Mouse (Mus musculus): ENCODE measurements around the gene Lman2l.

Gene Lman2l

GRCm38 (mm10) chr1:36458169-36458568 lies 13.1 kb upstream of the Lman2l start:
- DNase-seq: no peak

GRCm38 (mm10) chr1:36457388-36458014 lies 12.4 kb upstream of the Lman2l start:
- no peak for DNase-seq

- DNase-seq: no peak
Measured at GRCm38 (mm10) chr1:36454055-36454815, 9.2 kb upstream of the Lman2l start.

GRCm38 (mm10) chr1:36446841-36447240 lies 1.8 kb upstream of the Lman2l start:
- DNase-seq: no peak

- no peak for DNase-seq
Measured at GRCm38 (mm10) chr1:36446106-36446824, 1.2 kb upstream of the Lman2l start.

- DNase-seq: no peak
Measured at GRCm38 (mm10) chr1:36445508-36445907, 437 bp upstream of the Lman2l start.

- peak; percentile 8 for DNase-seq
Measured at GRCm38 (mm10) chr1:36441101-36441500, 4.0 kb downstream of the Lman2l start.

GRCm38 (mm10) chr1:36437223-36437622 lies 7.8 kb downstream of the Lman2l start:
- DNase-seq: no peak

GRCm38 (mm10) chr1:36436515-36436914 lies 8.6 kb downstream of the Lman2l start:
- no peak for DNase-seq

GRCm38 (mm10) chr1:36435071-36435470 lies 10.0 kb downstream of the Lman2l start:
- DNase-seq: no peak

GRCm38 (mm10) chr1:36433616-36434015 lies 11.5 kb downstream of the Lman2l start:
- no peak for DNase-seq

- no peak for DNase-seq
Measured at GRCm38 (mm10) chr1:36432999-36433398, 12.1 kb downstream of the Lman2l start.

- DNase-seq: no peak
Measured at GRCm38 (mm10) chr1:36429511-36429910, 15.6 kb downstream of the Lman2l start.

- no peak for DNase-seq
Measured at GRCm38 (mm10) chr1:36404531-36404930, 40.5 kb downstream of the Lman2l start.

GRCm38 (mm10) chr1:36401509-36401908 lies 43.6 kb downstream of the Lman2l start:
- DNase-seq: no peak

GRCm38 (mm10) chr1:36397041-36397440 lies 48.0 kb downstream of the Lman2l start:
- no peak for DNase-seq

- DNase-seq: no peak
Measured at GRCm38 (mm10) chr1:36379582-36379981, 65.5 kb downstream of the Lman2l start.

GRCm38 (mm10) chr1:36378880-36379279 lies 66.2 kb downstream of the Lman2l start:
- no peak for DNase-seq

- DNase-seq: no peak
Measured at GRCm38 (mm10) chr1:36371934-36372845, 72.9 kb downstream of the Lman2l start, which contains the start of gene Fer1l5. Fer1l5 (plus strand) TSS chr1:36372291.

- no peak for DNase-seq
Measured at GRCm38 (mm10) chr1:36370918-36371317, 74.2 kb downstream of the Lman2l start.

Measured in kidney, postnatal 14 days (tissue).